Comparison of ENCODE assay signal across 8 mouse cellular contexts in genomic region chr12:55387788-55388465, GRCm38 (mm10). TPM values are rescaled to one million over a fixed set of nuclear protein-coding genes. Genes with fewer than 3 reads are reported as not detected.
DNase-seq lines count a peak whose midpoint lies in the region; ATAC-seq and TF ChIP-seq lines count a peak whose summit lies in the region.

No protein-coding gene starts in this region.

- H3K4me2 ChIP-seq in heart, embryonic 16.5 days (ENCODE audit: low read depth, low read length) = no peak overlapping the region
- H3K4me2 ChIP-seq in lung, postnatal 0 days (replicated peaks; ENCODE audit: low read depth, low read length) = no peak overlapping the region

- DNase-seq in heart, adult 9 months (ENCODE audit: low spot score in 2 of 2) = no peak
- peak; percentile 63 for DNase-seq in CD4-positive, CD25-positive, alpha-beta regulatory T cell, adult 2 months (ENCODE audit: low read depth, low spot score)
- DNase-seq in R1 (ENCODE audit: low read depth, low spot score) = peak; percentile 53
- peak; percentile 79 for DNase-seq in lung, postnatal 0 days (ENCODE audit: low spot score)
- no peak for DNase-seq in limb, embryonic 10.5 days (ENCODE audit: low spot score)
- no peak for DNase-seq in spleen, adult 12 weeks (ENCODE audit: low spot score)
- DNase-seq in layer of hippocampus, adult 8-10 months (ENCODE audit: low spot score in 2 of 2) = no peak

- H3K9me3 ChIP-seq in heart, embryonic 16.5 days (replicated peaks; ENCODE audit: control insufficient read depth, low read length) = no peaks in the 10 kb centered on the region
- H3K9me3 ChIP-seq in lung, postnatal 0 days (ENCODE audit: low read length) = no peaks in the 10 kb centered on the region
- no peaks in the 10 kb centered on the region for H3K9me3 ChIP-seq in limb, embryonic 10.5 days (replicated peaks)

- TF ChIP-seq CTCF in lung, postnatal 0 days (IDR thresholded peaks at IDR 0.05) = no peak

- no peak overlapping the region for H3K4me3 ChIP-seq in heart, embryonic 16.5 days (ENCODE audit: low read length)
- no peak overlapping the region for H3K4me3 ChIP-seq in lung, postnatal 0 days (ENCODE audit: low read depth, low read length)
- H3K4me3 ChIP-seq in limb, embryonic 10.5 days = no peak overlapping the region

- no peaks in the 10 kb centered on the region for H3K36me3 ChIP-seq in heart, embryonic 16.5 days (ENCODE audit: control insufficient read depth, insufficient read depth)
- H3K36me3 ChIP-seq in lung, postnatal 0 days (ENCODE audit: insufficient read depth, low read length) = no peaks in the 10 kb centered on the region
- H3K36me3 ChIP-seq in limb, embryonic 10.5 days = peaks cover 2% of the 10 kb centered on the region; the same call in 1 of the 2 replicates

- peak overlapping the region; percentile 54 for H3K27ac ChIP-seq in heart, embryonic 16.5 days (ENCODE audit: low read length)
- H3K27ac ChIP-seq in lung, postnatal 0 days (ENCODE audit: low read length) = peak overlapping the region; percentile 27; the same call in 1 of the 2 replicates
- no peak overlapping the region for H3K27ac ChIP-seq in limb, embryonic 10.5 days

- ATAC-seq in heart, embryonic 16.5 days (replicated peaks; ENCODE audit: extremely low read depth, insufficient read depth, low FRiP score) = peak; percentile 51; the same call in 1 of the 2 replicates
- peak; percentile 43 for ATAC-seq in lung, postnatal 0 days

- peak; percentile 65 for TF ChIP-seq EP300 in lung, postnatal 0 days (IDR thresholded peaks at IDR 0.05)

- no peak overlapping the region for H3K9ac ChIP-seq in heart, embryonic 16.5 days (ENCODE audit: low read length)
- no peak overlapping the region for H3K9ac ChIP-seq in lung, postnatal 0 days (replicated peaks; ENCODE audit: low read depth)

- H3K27me3 ChIP-seq in heart, embryonic 16.5 days (ENCODE audit: control insufficient read depth, insufficient read depth, low read length) = no peaks in the 10 kb centered on the region
- H3K27me3 ChIP-seq in lung, postnatal 0 days (replicated peaks; ENCODE audit: insufficient read depth, low read length) = no peaks in the 10 kb centered on the region
- no peaks in the 10 kb centered on the region for H3K27me3 ChIP-seq in limb, embryonic 10.5 days (ENCODE audit: low read depth, poor library complexity, severe bottlenecking)

- peaks cover 6% of the 10 kb centered on the region; the same call in 1 of the 2 replicates for H3K4me1 ChIP-seq in heart, embryonic 16.5 days (ENCODE audit: control insufficient read depth, insufficient read depth, low read length)
- peaks cover 7% of the 10 kb centered on the region; the same call in 1 of the 2 replicates for H3K4me1 ChIP-seq in lung, postnatal 0 days (ENCODE audit: insufficient read depth, low read depth, low read length)
- peaks cover 5% of the 10 kb centered on the region for H3K4me1 ChIP-seq in limb, embryonic 10.5 days

- 61% methylated on average over 11 of the region's 11 CpGs for WGBS in heart, embryonic 16.5 days
- WGBS in lung, postnatal 0 days = 43% methylated on average over 11 of the region's 11 CpGs
- 70% methylated on average over 11 of the region's 11 CpGs for WGBS in limb, embryonic 10.5 days

RNA-seq across cellular contexts. Expression of gene Psma6, which starts 3.9 kb away (rescaled TPM):
- 322 and 352 TPM in 2 replicates for polyA plus RNA-seq in heart, embryonic 16.5 days (2015; fragmentation: Nextera tagmentation; extraction: Ambion mirVana)
- 281 and 292 TPM in 2 replicates for polyA plus RNA-seq in lung, postnatal 0 days (2015; fragmentation: Nextera tagmentation; extraction: Ambion mirVana)
- polyA plus RNA-seq in limb, embryonic 10.5 days (2016; fragmentation: Nextera tagmentation; extraction: Ambion mirVana) = 499 and 560 TPM in 2 replicates
- 100 to 1,000 TPM; 139 to 158 (median 150) TPM for total RNA-seq in layer of hippocampus, adult 8-10 months (2022)

Comparison
In these comparisons a context has a peak if more than half of its experiments do, and no peak if none do; other contexts are left out.
1. DNase-seq: peak in CD4-positive, CD25-positive, alpha-beta regulatory T cell, adult 2 months (single experiment), R1 (single experiment) and lung, postnatal 0 days (single experiment); none in heart, adult 9 months (0 of 2), limb, embryonic 10.5 days (single experiment), spleen, adult 12 weeks (single experiment) and layer of hippocampus, adult 8-10 months (0 of 2).